Mouse (Mus musculus): ENCODE measurements around the gene Abhd11. TPM values are rescaled to one million over a fixed set of nuclear protein-coding genes. Genes with fewer than 3 reads are reported as not detected.
"Not testable (repeated sequence)": the region's sequence is repeated elsewhere in the genome, so short reads cannot be mapped to it uniquely, and the experiment has no call there.

Gene Abhd11
- polyA plus RNA-seq, 1 experiment, result 48.4 TPM

DNA sequence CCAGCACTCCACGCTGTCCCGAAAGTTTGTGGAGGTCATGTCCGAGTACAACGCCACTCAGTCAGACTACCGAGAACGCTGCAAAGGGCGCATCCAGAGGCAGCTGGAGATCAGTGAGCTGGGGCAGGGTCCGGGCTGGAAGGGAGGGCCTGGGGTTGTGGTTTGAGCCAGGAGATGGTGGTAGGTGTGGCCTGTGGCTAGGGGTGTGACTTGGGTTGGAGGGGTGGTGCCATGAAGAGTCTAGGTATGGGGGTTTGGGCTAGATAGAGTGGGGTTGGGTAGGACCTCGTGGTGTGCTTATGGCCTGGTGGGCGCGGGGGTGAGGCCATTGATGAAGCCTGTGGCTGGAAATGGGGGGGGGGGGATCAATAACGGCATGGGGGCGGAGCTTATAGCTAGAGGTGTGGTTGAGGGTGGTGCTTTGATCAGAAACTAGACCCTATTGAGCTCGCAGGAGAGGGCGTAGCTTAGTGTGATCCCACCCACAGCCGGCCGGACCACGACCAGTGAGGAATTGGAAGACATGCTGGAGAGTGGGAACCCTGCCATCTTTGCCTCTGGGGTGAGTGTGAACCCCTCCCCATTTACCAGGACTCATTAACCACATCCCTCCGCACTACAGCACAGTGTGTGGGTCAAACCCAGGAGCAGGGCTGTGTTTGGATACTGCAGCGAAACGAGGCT lies 33.3 kb downstream of the Abhd11 start:
- TF ChIP-seq EP300 (IDR thresholded peaks at IDR 0.05; ENCODE audit: insufficient read depth, low read depth, low read length) (no peak), POLR2A (IDR thresholded peaks at IDR 0.05; ENCODE audit: insufficient read depth, low read length) (peak; percentile 4), CTCF (IDR thresholded peaks at IDR 0.05; ENCODE audit: low read depth, low read length) (no peak)
- Histone ChIP-seq H3K4me3 (ENCODE audit: low read depth, low read length) (peak overlapping the region; percentile 76), H3K27me3 (ENCODE audit: control insufficient read depth, insufficient read depth, low read length, poor library complexity, severe bottlenecking) (no peaks in the 10 kb centered on the region), H3K9ac (ENCODE audit: low read depth, poor library complexity, severe bottlenecking) (peak overlapping the region; percentile 27), H3K4me1 (ENCODE audit: control insufficient read depth, insufficient read depth, low read length) (no peaks in the 10 kb centered on the region), H3K27ac (ENCODE audit: insufficient read depth, low read length) (no peak overlapping the region), H3K36me3 (ENCODE audit: control insufficient read depth, insufficient read depth, low read length, poor library complexity, severe bottlenecking) (peaks cover 3% of the 10 kb centered on the region; the same call in 1 of the 2 replicates), H3K9me3 (replicated peaks; ENCODE audit: control insufficient read depth, insufficient read depth, low read length, poor library complexity, severe bottlenecking) (no peaks in the 10 kb centered on the region)

DNA sequence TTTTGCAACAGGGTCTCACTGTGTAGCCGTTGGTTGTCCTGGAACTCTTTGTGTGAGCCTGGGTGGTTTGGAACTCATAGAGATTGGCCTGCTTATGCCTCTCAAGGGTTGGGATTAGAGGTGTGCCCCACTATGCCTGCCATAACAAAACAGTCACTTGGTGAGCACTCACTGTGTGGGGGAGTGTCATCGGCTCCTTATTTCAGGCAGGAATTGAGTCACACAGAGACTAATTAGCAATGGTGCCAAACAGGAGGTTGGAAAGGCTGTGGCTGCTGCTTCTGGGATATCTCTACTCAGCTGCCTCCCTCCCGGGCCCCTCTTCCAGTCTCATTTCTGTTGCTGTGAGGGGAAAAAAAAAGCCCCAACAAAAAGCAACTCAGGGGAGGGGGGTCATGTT lies 35.6 kb downstream of the Abhd11 start:
- TF ChIP-seq EP300 (IDR thresholded peaks at IDR 0.05; ENCODE audit: insufficient read depth, low read depth, low read length) (no peak), POLR2A (IDR thresholded peaks at IDR 0.05; ENCODE audit: insufficient read depth, low read length) (no peak)
- Histone ChIP-seq H3K27ac (ENCODE audit: insufficient read depth, low read length) (no peak overlapping the region), H3K27me3 (ENCODE audit: control insufficient read depth, insufficient read depth, low read length, poor library complexity, severe bottlenecking) (no peaks in the 10 kb centered on the region), H3K9ac (ENCODE audit: low read depth, poor library complexity, severe bottlenecking) (no peak overlapping the region), H3K36me3 (ENCODE audit: control insufficient read depth, insufficient read depth, low read length, poor library complexity, severe bottlenecking) (peaks cover 3% of the 10 kb centered on the region; the same call in 1 of the 2 replicates), H3K9me3 (replicated peaks; ENCODE audit: control insufficient read depth, insufficient read depth, low read length, poor library complexity, severe bottlenecking) (no peaks in the 10 kb centered on the region), H3K4me3 (ENCODE audit: low read depth, low read length) (no peak overlapping the region), H3K4me1 (ENCODE audit: control insufficient read depth, insufficient read depth, low read length) (no peaks in the 10 kb centered on the region)

DNA sequence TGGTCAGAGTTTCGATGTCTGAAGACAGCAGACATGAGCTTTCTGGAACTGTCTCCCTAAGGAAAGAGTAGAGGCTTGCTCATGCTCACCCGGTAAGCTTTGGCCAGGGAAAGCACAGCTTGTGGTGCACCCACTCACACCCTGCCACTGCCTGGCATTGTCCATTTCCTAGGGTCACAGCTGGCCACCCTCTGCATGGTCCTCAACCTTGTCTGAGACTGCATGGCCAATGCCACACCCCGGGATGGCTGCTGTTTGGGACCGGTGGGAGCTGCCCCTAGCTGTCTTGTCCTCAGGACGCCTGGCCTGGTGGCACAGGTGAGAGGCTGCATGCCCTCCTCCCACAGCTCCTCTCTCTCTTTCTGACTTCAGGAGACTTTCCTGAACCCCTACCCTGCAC lies 39.6 kb downstream of the Abhd11 start:
- no peaks in the 10 kb centered on the region for H3K27me3 ChIP-seq (ENCODE audit: control insufficient read depth, insufficient read depth, low read length, poor library complexity, severe bottlenecking)
- no peak for TF ChIP-seq EP300 (IDR thresholded peaks at IDR 0.05; ENCODE audit: insufficient read depth, low read depth, low read length)
- no peak for TF ChIP-seq POLR2A (IDR thresholded peaks at IDR 0.05; ENCODE audit: insufficient read depth, low read length)
- TF ChIP-seq CTCF (IDR thresholded peaks at IDR 0.05; ENCODE audit: low read depth, low read length), result no peak
- H3K36me3 ChIP-seq (ENCODE audit: control insufficient read depth, insufficient read depth, low read length, poor library complexity, severe bottlenecking), result peaks cover 6% of the 10 kb centered on the region
- H3K9ac ChIP-seq (ENCODE audit: low read depth, poor library complexity, severe bottlenecking), result no peak overlapping the region
- H3K4me1 ChIP-seq (ENCODE audit: control insufficient read depth, insufficient read depth, low read length), result no peaks in the 10 kb centered on the region
- no peak overlapping the region for H3K27ac ChIP-seq (ENCODE audit: insufficient read depth, low read length)
- H3K4me3 ChIP-seq (ENCODE audit: low read depth, low read length), result no peak overlapping the region
- H3K9me3 ChIP-seq (replicated peaks; ENCODE audit: control insufficient read depth, insufficient read depth, low read length, poor library complexity, severe bottlenecking), result no peaks in the 10 kb centered on the region

- not testable (repeated sequence) for H3K9me3 ChIP-seq (replicated peaks; ENCODE audit: control insufficient read depth, insufficient read depth, low read length, poor library complexity, severe bottlenecking); H3K27me3 ChIP-seq (ENCODE audit: control insufficient read depth, insufficient read depth, low read length, poor library complexity, severe bottlenecking); H3K36me3 ChIP-seq (ENCODE audit: control insufficient read depth, insufficient read depth, low read length, poor library complexity, severe bottlenecking); H3K9ac ChIP-seq (ENCODE audit: low read depth, poor library complexity, severe bottlenecking); H3K4me3 ChIP-seq (ENCODE audit: low read depth, low read length); H3K27ac ChIP-seq (ENCODE audit: insufficient read depth, low read length); H3K4me1 ChIP-seq (ENCODE audit: control insufficient read depth, insufficient read depth, low read length)
Measured at GRCm38 (mm10) chr5:135049268-135049667, 40.3 kb downstream of the Abhd11 start.

- Histone ChIP-seq H3K4me1 (ENCODE audit: control insufficient read depth, insufficient read depth, low read length) (no peaks in the 10 kb centered on the region), H3K36me3 (ENCODE audit: control insufficient read depth, insufficient read depth, low read length, poor library complexity, severe bottlenecking) (peaks cover 10% of the 10 kb centered on the region; the same call in 1 of the 2 replicates), H3K27me3 (ENCODE audit: control insufficient read depth, insufficient read depth, low read length, poor library complexity, severe bottlenecking) (no peaks in the 10 kb centered on the region), H3K9ac (ENCODE audit: low read depth, poor library complexity, severe bottlenecking) (no peak overlapping the region), H3K9me3 (replicated peaks; ENCODE audit: control insufficient read depth, insufficient read depth, low read length, poor library complexity, severe bottlenecking) (no peaks in the 10 kb centered on the region), H3K4me3 (ENCODE audit: low read depth, low read length) (no peak overlapping the region), H3K27ac (ENCODE audit: insufficient read depth, low read length) (no peak overlapping the region)
- TF ChIP-seq CTCF (IDR thresholded peaks at IDR 0.05; ENCODE audit: low read depth, low read length) (no peak), POLR2A (IDR thresholded peaks at IDR 0.05; ENCODE audit: insufficient read depth, low read length) (no peak), EP300 (IDR thresholded peaks at IDR 0.05; ENCODE audit: insufficient read depth, low read depth, low read length) (no peak)
Measured at GRCm38 (mm10) chr5:135053356-135053755, 44.4 kb downstream of the Abhd11 start.

Other genes starting within 250 kb of the Abhd11 start
- not detected in 2 replicates for gene Tmem270, start 102.4 kb upstream of the Abhd11 start, polyA plus RNA-seq (2011; ENCODE audit: insufficient read depth, insufficient read length, low read depth, missing spikeins)
- not detected in 2 replicates for gene Cldn13, start 93.6 kb upstream of the Abhd11 start, polyA plus RNA-seq (2011; ENCODE audit: insufficient read depth, insufficient read length, low read depth, missing spikeins)
- 36.3 and 37.5 TPM in 2 replicates for gene Mettl27, start 76.8 kb upstream of the Abhd11 start, polyA plus RNA-seq (2011; ENCODE audit: insufficient read depth, insufficient read length, low read depth, missing spikeins)
- 259 and 279 TPM in 2 replicates for gene Cldn4, start 62.2 kb upstream of the Abhd11 start, polyA plus RNA-seq (2011; ENCODE audit: insufficient read depth, insufficient read length, low read depth, missing spikeins)
- 22.4 and 26.3 TPM in 2 replicates for gene Cldn3, start 22.9 kb upstream of the Abhd11 start, polyA plus RNA-seq (2011; ENCODE audit: insufficient read depth, insufficient read length, low read depth, missing spikeins)
- 9.3 and 10.5 TPM in 2 replicates for gene Stx1a, start 14.3 kb downstream of the Abhd11 start, polyA plus RNA-seq (2011; ENCODE audit: insufficient read depth, insufficient read length, low read depth, missing spikeins)
- 7.9 and 8.0 TPM in 2 replicates for gene Dnajc30, start 55.0 kb downstream of the Abhd11 start, polyA plus RNA-seq (2011; ENCODE audit: insufficient read depth, insufficient read length, low read depth, missing spikeins)
- gene Bud23, start 55.8 kb downstream of the Abhd11 start, polyA plus RNA-seq (2011; ENCODE audit: insufficient read depth, insufficient read length, low read depth, missing spikeins), result 71.1 and 102 TPM in 2 replicates
- 4.2 and 5.7 TPM in 2 replicates for gene Vps37d, start 69.1 kb downstream of the Abhd11 start, polyA plus RNA-seq (2011; ENCODE audit: insufficient read depth, insufficient read length, low read depth, missing spikeins)
- 3.8 and 4.6 TPM in 2 replicates for gene Mlxipl, start 80.7 kb downstream of the Abhd11 start, polyA plus RNA-seq (2011; ENCODE audit: insufficient read depth, insufficient read length, low read depth, missing spikeins)
- gene Tbl2, start 140.5 kb downstream of the Abhd11 start, polyA plus RNA-seq (2011; ENCODE audit: insufficient read depth, insufficient read length, low read depth, missing spikeins), result 28.2 and 32.4 TPM in 2 replicates
- 19.5 and 24.0 TPM in 2 replicates for gene Bcl7b, start 159.1 kb downstream of the Abhd11 start, polyA plus RNA-seq (2011; ENCODE audit: insufficient read depth, insufficient read length, low read depth, missing spikeins)
- 84.9 and 86.6 TPM in 2 replicates for gene Baz1b, start 178.1 kb downstream of the Abhd11 start, polyA plus RNA-seq (2011; ENCODE audit: insufficient read depth, insufficient read length, low read depth, missing spikeins)
- gene Fzd9, start 242.1 kb downstream of the Abhd11 start, polyA plus RNA-seq (2011; ENCODE audit: insufficient read depth, insufficient read length, low read depth, missing spikeins), result 2.8 and 3.0 TPM in 2 replicates

Data from ES-Bruce4 (cell line).